Mouse (Mus musculus): ENCODE results near the gene Gm20604.

Gm20604 gene

DNA sequence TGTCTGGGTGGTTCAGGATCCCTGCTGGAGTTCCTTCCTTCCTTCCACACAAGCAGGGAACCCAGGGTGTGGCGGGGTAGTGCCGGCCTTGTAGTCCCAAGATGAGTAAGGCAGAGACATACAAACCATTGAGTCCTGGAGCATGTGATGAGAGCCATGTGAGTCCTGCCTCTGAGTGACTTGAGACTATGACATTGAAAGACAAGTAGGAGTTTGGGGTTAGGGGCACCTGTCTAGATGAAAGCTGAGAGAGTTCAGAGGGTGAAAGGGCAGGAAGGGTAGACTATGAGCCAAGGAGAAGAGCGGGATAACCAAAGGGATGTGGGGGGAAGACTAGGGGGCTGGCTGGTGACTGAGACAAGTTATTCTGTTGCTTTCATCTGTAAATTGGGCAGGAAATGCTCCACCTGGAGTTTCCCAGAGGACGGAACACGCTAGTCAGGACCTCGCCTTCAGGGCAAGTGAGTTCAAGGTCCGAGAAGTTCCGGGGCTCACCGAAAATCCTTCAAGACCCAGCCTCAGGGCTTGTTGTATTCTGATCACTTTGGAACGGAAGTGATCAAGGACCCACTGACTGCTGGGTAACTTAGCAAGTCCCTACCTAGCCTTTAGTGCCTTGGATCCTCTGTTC, 51.5 kb downstream of the Gm20604 start:
- in situ Hi-C loops (cut with MseI, MboI) = loop anchor here in 1 of 2 experiments (25.0 kb wide), 1 partner anchor 195 kb away; no protein-coding TSS in a partner anchor

DNA sequence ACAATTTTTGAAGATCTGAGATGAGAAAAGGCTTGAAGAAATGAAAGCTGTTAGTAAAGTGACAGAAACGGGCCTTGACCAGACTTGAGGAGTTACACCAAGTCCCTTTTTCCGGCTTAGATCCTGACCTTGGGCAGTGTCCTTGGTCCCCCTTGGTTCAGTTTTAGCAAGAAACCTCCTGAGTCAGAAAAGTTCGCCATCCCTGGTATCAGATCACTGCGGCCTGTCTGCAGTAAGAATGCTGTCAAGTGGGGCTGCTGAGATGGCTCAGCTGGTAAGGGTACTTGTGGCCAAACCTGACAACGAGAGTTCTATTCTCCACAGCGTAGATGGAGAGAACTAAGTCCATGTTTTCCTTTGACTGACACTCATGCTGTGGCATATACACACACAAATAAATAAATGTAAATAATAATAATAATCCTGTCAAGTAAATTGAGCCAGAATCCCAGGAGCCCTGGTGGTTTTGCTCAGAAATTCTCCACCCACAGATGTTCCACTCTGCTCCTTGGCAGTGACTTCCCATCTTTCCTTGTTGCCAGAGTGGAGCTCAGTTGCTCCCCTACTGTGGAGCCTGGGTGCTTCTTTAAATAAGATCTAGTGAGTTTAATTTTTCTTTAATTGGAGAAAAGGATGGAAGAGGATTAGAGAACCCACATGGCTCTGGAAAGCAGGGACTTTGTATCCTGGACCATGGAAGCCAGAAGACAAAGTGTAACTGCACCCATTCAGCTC, 52.4 kb downstream of the Gm20604 start:
- in situ Hi-C loops (cut with MseI, MboI) = loop anchor here in 1 of 2 experiments (25.0 kb wide), 1 partner anchor 194 kb away; no protein-coding TSS in a partner anchor

DNA sequence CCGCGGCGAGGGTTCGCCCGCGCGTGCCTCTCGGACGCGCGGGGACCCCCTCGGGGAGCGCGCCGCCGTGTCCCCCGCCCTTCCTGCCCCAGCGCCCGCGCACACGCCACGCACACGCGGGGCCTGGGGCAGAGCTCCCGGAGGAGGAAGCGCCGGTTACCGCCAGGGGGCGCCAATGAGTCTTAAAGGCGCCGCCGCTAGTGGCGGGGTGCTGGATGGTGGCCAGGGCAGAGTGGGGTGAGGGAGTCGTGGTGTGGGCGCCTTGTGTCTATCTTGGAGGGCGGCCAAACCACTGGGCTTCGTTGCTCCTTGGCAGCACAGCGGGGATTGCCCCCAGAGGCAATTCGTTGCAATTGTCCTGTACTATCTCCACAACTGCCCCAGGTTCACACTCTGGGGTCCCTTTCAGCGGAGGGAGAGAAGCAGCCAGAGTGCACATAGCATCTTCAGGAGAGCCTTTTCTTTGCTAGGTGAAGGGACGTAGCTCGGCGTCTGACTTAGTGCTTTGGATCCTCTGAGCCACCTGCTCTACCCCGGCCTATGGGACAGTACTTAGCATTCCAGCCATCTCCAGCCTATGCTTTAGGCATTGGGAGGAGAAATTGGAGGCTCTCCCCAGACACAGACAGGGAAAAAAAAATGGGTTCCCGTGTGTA, 53.1 kb downstream of the Gm20604 start:
- in situ Hi-C loops (cut with MseI, MboI) = loop anchor here in 1 of 2 experiments (25.0 kb wide), 1 partner anchor 193 kb away; no protein-coding TSS in a partner anchor

DNA sequence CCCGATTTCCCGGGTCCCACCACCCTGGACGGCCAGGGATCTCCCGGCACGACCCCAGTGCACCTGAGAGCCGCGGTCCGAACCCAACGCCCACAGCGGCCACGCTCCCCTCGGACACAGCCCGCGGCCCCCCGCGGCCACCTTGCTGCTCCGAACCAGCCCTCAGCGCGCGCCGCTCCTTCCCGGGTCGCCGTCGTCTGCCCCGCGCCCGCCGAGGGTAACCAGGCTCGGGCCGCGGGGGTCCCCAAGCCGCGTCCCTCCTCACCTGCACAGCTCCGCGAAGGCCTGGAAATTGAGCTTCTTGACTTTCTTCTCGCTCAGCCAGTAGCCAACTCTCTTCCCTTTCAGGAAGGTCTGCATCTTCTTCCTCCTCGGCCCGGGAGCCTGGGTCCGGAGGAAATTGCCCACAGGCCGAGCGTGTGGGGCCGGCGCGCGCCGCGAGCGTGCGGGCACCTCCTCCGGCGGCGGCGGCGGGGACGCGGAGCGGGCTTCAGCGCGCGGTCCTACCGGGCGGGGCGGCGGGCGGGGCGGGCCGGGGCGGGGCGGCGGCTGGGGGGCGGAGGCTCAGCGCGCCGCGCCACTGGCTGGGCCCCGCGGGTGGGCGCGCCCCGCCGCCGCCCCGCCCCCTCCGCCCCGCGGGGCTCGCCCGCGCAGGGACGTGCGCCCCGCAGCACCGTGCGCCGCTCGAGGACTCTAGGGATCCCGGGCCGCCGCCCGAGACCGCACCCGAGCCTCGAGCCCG, 53.8 kb downstream of the Gm20604 start, which contains the start of gene Itpk1:
Gene Itpk1 (minus strand): TSS at position 474 of the 742 bp plus-strand sequence.
- in situ Hi-C loops (cut with MseI, MboI) = loop anchor here in 1 of 2 experiments (25.0 kb wide), 1 partner anchor 192 kb away; no protein-coding TSS in a partner anchor

DNA sequence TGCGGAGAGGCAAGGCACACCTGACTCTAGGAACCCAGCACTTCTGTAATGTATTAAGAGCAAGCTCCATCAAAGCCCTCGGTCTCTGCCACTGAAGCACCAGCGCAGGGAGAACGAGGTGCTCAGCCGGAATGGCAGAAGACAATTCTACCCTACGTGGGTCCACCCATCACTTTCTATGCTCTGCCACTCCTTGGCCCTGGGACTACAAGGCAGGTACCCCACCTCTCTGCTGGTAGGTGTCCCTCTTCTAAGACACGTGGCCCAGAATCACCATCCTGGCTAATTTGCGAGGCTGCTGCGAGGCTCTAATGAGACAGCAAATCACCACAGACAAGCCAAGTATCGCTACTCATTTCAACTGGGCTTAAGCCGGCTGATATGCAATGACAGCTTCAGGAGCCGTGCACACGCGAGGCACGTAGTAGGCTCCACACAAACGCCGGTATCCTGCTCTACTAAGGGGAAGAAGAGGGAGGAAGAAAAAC, 54.5 kb downstream of the Gm20604 start:
- in situ Hi-C loops (cut with MseI, MboI) = loop anchor here in 1 of 2 experiments (25.0 kb wide), 1 partner anchor 192 kb away; no protein-coding TSS in a partner anchor

DNA sequence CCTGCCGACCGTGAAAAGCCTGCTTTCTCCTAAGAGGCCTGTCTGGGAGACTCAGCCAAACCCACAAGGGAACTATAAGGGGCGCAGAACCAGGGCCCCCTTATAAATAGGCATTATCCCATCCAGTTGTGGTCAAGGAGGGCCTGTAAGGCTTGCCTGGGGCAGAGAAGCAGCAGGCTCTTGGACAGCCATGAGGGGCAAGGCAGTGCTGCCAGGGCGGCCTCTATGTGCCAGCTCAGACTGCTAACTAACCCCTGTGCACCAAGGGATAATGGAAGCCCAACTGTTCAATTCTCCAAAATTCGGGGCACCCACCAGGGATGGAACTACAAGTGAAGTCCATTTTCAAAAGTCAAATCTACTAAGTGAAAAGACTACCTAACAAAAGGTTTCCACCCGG, 55.0 kb downstream of the Gm20604 start:
- in situ Hi-C loops (cut with MseI, MboI) = loop anchor here in 1 of 2 experiments (25.0 kb wide), 1 partner anchor 191 kb away; no protein-coding TSS in a partner anchor

DNA sequence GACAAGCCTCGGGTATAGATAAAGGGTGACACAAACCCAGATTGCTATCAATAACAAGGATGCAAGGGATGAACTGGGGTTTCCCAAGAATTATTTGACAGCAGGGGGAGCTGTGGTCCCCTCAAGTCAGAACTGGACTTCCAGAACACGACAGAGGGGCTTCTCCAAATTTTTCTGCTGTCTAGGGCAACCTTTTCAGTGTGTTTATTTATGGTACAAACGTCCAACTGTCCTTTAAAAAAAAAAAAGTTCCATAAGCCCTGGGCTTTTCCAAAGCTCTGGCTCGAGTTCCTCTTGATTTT, 55.4 kb downstream of the Gm20604 start:
- in situ Hi-C loops (cut with MseI, MboI) = loop anchor here in 1 of 2 experiments (25.0 kb wide), 1 partner anchor 191 kb away; no protein-coding TSS in a partner anchor

DNA sequence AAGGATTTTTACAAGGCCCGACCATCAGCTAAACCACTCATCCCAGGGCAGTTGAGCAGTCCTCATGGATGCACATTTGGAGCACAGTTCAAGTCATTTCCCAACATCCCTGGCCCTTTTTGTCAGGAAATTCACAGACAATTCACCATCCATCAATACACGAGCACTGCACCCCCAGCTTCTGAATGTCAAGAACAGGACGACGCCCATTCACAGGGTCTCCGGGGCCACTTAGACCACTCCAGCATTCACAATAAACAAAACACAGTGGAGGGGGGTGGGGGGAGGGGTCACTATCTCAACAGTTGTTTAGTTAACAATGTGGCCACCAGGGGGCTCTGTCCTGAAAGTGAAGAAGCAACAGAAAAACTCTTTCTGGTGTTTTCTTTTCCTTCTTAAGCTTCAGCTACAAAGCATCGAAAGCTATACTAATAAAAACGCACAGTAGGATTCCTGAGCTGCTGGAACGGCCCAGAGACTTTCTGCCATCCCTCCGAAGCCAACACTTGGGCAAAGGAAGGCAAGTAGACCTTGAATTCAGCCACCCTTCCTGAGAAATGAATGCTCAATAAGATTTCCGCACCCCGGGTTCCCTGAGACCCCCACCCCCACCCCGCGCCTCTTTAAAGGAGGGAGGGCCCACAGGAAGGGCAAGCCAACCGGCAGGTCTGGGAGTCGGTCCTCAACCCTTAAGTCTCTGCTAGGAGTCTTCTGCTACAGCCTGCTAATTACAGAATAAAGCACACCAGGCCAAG, 55.9 kb downstream of the Gm20604 start:
- in situ Hi-C loops (cut with MseI, MboI) = loop anchor here in 1 of 2 experiments (25.0 kb wide), 1 partner anchor 190 kb away; no protein-coding TSS in a partner anchor

DNA sequence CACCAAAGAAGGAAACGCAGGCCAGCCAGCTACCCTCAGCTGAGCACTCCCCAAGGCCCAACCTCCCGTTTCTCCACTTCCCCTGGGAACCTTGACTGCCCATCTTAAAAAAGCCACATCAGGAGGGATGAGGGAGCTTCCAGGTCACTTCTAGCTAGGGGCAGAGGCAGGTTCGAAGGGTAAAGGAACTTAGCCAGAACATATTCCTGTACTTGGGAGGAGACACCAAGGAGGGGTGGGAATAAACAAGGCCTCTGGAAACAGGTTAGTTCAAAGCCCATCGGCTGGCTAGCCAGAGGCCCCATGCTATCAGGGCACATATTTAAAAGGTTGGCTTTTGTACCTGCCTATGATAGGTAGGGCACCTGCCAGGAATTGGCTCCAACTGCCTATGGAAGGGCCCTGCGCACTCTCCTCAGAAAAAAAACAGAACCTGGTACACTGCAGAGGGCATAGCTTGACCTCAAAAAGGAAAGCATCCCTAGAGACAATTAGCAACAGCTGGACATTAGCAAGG, 56.7 kb downstream of the Gm20604 start:
- in situ Hi-C loops (cut with MseI, MboI) = loop anchor here in 1 of 2 experiments (25.0 kb wide), 1 partner anchor 189 kb away; no protein-coding TSS in a partner anchor

DNA sequence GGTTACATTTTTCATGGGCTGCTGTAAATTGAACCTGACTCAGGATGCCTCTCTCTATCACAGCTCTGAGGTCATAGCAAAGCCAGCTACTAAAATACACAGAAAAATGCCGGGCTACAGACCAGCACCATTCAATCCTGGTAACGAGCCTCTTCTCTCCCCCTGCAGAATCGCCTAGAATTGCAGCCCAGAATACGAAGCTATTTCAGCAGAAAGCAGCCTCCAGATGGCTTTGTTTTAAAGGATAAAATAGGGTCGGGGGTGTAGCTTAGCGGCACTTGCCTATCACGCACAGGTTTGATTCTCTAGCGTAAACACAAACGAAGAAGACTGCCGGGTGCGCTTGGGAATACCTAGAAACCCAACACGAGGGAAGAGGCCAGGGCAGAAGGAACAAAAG, 58.0 kb downstream of the Gm20604 start:
- in situ Hi-C loops (cut with MseI, MboI) = loop anchor here in 1 of 2 experiments (25.0 kb wide), 1 partner anchor 188 kb away; no protein-coding TSS in a partner anchor

DNA sequence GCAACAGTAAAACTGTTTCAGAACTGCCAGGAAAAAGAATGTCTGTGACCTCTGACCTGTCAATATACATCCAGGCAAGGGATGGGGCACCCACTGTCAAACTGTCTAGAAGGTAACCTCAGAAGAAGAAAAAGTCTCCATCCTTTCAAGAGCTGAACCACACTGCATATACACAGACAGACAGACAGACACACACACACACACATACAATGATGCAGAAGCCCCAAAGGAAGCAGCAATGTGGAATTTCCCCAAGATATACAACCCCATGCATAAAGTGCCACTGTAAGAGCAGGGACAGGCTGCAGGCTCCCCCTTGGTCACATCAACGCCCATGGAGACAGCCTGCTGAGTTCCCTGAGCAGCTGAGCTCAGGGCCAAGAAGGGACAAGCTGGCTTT, 59.3 kb downstream of the Gm20604 start:
- in situ Hi-C loops (cut with MseI, MboI) = no loop called here

DNA sequence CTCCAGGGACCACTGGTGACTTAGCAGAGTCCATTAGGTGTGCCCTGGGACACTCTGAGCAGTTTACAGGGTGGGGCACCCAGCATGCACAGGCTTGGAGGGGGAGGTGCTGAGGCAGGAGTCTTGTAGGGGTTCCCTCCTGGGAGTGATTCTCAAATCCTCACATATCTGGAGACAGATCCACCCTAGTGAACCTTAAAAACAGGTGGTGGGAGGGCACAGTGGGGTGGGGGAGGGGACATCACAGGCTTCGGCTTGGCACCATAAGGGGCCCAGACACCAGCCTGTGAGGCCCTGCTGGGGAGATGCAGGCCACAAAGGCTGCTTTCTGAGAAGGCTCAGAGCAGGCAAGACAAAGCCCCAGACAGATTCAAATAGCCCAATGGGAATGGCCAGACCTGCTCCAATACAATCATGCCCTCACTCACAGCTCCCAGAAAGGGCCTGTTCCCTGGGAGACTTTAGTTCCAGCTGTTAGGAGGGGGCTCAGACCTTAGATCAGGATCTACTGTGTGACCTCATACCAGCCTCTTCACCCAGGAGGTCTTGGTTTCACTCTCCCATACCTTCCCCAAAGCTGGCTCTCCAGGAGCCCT, 60.3 kb downstream of the Gm20604 start:
- in situ Hi-C loops (cut with MseI, MboI) = no loop called here

DNA sequence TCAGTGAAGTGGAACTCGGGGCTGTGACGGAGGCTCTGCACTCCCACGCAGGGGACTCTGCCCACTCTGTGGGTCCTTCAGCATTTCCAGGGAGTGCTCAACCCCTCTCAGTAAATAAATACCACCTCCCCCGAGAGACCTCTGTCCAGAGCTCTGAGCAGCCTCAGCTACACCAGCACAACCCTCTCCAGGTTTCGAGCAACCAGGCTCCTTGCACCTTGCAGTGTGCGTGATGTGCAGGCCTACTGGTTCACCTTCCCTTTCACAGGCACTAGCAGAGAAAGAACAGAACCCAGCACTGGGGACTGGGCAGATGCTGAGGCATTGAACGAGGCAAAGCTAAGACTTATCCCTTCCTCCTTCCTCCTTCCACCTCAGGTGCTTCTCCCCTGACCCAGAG, 61.1 kb downstream of the Gm20604 start:
- in situ Hi-C loops (cut with MseI, MboI) = no loop called here

DNA sequence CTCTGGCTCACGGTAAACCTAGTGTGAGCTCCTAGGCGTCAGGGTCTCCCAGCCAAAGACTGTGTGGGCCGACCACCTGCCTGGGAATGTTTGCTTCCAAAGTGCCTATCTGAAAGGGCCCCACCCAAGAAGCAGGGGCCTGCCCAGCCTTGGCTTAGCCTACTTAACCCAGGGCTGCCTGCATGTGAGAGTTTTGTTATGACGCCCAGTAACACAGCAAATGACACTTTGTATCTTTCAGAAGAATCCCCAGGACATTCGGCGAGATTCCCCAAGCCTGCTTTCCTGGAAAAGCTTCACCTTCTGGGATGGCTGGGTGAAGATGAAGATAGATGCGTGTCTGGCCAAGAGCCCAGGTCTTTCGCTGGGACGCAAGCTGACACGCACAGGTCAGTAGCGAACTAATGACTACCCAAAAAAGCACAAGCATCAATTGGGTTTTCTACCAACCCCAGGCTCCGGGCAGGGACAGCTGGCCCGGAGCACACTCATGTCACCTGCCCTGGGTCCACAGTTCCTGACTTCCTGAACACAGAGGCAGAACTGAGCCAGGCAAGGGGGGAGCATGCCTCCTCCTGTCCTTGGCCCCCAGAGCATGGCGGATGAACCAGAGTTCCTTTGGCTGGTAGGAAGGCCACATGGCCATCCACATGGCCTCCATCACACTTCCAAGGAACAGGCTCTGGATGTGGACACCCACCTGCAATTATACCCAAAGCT, 61.7 kb downstream of the Gm20604 start:
- in situ Hi-C loops (cut with MseI, MboI) = no loop called here

DNA sequence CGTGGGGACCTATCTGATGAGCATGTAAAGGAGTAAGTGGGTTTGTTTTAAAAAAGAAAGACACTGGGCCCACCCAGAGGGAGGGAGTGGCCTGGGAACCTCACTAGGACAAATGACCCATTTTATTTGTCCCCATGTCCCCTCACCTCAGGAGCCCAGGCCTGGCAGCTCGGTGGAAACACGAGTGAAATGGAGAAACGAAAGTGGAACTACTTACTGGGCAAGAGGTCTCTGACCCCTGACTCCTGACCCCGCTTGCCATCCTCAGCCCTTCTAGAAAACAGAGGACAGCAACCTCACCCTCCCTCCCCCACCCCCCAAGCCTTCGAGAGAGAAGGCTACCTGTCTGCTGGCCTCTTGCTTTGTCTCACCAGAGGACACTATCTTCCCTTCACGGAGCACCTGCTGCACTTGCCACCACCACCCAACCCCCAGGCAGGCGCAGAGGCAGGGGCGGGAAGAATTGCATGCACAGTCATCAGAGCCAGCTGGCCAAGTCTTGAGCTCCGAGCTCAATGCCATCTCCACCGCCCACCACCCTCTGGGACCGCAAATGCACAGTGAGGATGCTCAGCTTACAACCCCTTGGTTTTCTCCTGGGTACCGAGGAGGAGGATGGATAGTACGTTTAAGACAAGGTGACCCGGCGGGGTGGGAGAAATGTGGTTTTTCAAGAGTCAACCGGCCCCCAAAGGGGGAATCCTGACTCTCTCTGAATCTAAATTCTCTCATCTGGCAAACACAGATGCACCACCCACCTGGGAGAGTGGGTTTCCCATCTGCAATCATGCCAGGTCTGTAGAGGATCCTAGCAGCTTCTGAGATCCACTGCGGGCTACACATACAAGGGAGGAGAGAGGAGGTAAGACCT, 62.9 kb downstream of the Gm20604 start:
- in situ Hi-C loops (cut with MseI, MboI) = no loop called here

DNA sequence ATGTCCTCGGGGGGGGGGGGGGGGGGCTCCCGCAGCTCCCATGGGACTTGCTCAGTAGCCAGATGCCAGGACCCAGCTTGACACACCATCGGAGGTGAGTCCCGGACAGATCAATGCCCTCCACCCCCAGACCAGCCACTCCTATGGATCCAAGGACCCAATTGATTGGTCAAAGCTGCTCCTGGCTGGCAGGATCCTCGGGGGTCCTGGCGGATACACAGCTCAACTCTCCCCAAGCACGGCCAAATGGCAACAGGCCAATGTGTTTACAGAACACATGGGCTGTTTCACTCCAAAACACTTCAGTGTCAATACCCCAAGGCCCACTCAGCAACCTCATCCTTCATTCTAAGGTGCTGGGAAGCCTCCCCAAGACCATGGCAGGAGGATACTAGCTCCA, 66.7 kb downstream of the Gm20604 start:
- in situ Hi-C loops (cut with MseI, MboI) = no loop called here
